Mouse (Mus musculus) inflammation-experienced regulatory T-cells, adult 16 weeks (primary cell): Measurements from ENCODE around the gene Gm16503. TPM values are rescaled to one million over a fixed set of nuclear protein-coding genes. Genes with fewer than 3 reads are reported as not detected.

Experiments
- polyA plus RNA-seq: library from polyadenylated mRNA; unstranded; fragments of 100-300 nt; shearing (Covaris generic); gene quantifications from one replicate; pipeline ENCODE4 v1.2.1, GENCODE M21; 2017

Gm16503 gene
- 0.26 TPM for polyA plus RNA-seq

DNA sequence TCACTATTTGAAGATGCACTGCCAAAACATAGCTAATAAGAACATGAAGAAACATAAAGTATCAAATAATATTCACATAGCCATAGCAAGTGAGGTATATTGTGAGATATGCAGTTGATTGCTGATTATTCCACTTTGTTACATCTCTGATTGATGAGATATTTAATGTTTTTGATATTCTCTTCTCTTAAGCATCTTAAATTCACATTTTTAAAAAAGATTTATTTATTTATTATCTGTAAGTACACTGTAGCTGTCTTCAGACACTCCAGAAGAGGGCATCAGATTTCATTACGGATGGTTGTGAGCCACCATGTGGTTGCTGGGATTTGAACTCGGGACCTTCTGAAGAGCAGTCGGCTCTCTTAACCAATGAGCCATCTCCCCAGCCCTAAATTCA is at the start of gene Gm16503:
Gene Gm16503, plus strand, starts transcription at position 301 of the 400 bp plus-strand sequence.

GRCm38 (mm10) chr4:147492117-147492516 is 47.9 kb upstream of the Gm16503 start, which contains the start of gene Zfp982:
Zfp982 (plus strand) TSS chr4:147492417.

GRCm38 (mm10) chr4:147553071-147553470 is 13.1 kb downstream of the Gm16503 start, which contains the start of gene Zfp985:
Zfp985 (plus strand) TSS chr4:147553277.

Other genes starting within 250 kb of the Gm16503 start
- gene Zfp988, start 234.5 kb upstream of the Gm16503 start, polyA plus RNA-seq, result 0.34 TPM
- gene Zfp978, start 178.9 kb upstream of the Gm16503 start, polyA plus RNA-seq, result not detected
- gene Zfp982, start 47.8 kb upstream of the Gm16503 start, polyA plus RNA-seq, result 0.49 TPM
- gene Zfp985, start 13.1 kb downstream of the Gm16503 start, polyA plus RNA-seq, result 1.4 TPM
- gene Zfp979, start 102.3 kb downstream of the Gm16503 start, polyA plus RNA-seq, result 0.17 TPM
- gene Zfp534, start 162.3 kb downstream of the Gm16503 start, polyA plus RNA-seq, result not detected